Mouse (Mus musculus): ENCODE measurements at regions not wholly inside any gene's neighbourhood (a gene's known extent, or its start where the extent isn't known, plus 50 kb on each side); places are given as distances from the start of the nearest gene placed in this dataset.

DNA sequence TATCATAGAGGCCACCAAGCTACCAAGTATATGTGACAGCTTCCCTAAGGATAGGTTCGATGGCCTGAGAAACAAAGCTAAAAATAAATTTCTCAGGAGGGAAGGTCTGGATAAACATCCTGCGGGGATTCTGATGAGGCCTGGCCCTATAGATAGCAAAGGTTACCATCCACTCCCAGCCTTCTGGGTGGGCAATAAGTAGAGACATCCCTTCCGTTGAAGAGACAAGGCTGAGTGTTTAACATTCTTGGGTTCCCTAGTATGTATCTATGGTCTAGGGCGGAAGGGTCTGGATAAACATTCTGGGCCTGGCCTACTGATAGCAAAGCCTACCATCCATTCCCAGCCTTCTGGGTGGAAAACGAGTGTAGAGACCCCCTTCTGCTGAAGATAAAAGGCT, 180.5 kb upstream of the Dlk1 start:
- H3K27ac ChIP-seq: no peak overlapping the region
- WGBS: 76% methylated on average over 5 of the region's 5 CpGs
- H3K9me3 ChIP-seq (replicated peaks; ENCODE audit: low read length): no peaks in the 10 kb centered on the region
- H3K4me3 ChIP-seq (replicated peaks; ENCODE audit: low read depth, low read length): no peak overlapping the region
- no peak for ATAC-seq (replicated peaks; ENCODE audit: low FRiP score, low read depth)
- no peaks in the 10 kb centered on the region for H3K27me3 ChIP-seq (ENCODE audit: insufficient read depth, low read length)
- TF ChIP-seq CTCF (IDR thresholded peaks at IDR 0.05; ENCODE audit: low read depth): no peak
- no peaks in the 10 kb centered on the region for H3K36me3 ChIP-seq (ENCODE audit: insufficient read depth, low read length)
- H3K4me2 ChIP-seq (ENCODE audit: low read length): no peak overlapping the region
- no peaks in the 10 kb centered on the region for H3K4me1 ChIP-seq (replicated peaks; ENCODE audit: insufficient read depth, low read length)
- no peak for DNase-seq (ENCODE audit: low spot score)
- no peak overlapping the region for H3K9ac ChIP-seq (ENCODE audit: low read depth, low read length)

DNA sequence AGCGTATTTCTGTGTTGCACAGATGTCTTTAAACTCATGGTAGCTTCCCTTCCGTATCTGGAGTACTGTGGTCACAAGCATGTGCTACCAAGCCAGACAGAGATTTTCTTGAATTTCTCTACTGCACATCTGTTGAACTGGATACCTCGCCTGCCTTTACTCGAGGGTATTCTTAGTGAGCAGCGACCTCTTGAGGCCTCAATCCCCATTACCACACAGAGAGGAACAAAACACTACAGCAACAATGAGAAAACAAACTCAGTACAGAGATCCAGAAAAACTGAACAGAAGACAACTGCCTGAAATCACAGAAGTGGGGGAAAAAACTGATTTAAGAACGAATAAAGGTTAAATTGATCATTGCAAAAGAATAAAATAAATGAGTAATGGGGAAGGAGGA, 137.8 kb upstream of the Dlk1 start:
- Histone ChIP-seq H3K4me2 (ENCODE audit: low read length) (no peak overlapping the region), H3K27me3 (ENCODE audit: insufficient read depth, low read length) (no peaks in the 10 kb centered on the region), H3K27ac (no peak overlapping the region), H3K9me3 (replicated peaks; ENCODE audit: low read length) (no peaks in the 10 kb centered on the region; the same call in 1 of the 2 replicates), H3K9ac (ENCODE audit: low read depth, low read length) (no peak overlapping the region), H3K4me1 (replicated peaks; ENCODE audit: insufficient read depth, low read length) (no peaks in the 10 kb centered on the region), H3K36me3 (ENCODE audit: insufficient read depth, low read length) (no peaks in the 10 kb centered on the region), H3K4me3 (replicated peaks; ENCODE audit: low read depth, low read length) (no peak overlapping the region)
- ATAC-seq (replicated peaks; ENCODE audit: low FRiP score, low read depth) (no peak), DNase-seq (ENCODE audit: low spot score) (peak; percentile 22)
- 28% methylated on average over 6 of the region's 6 CpGs for WGBS
- peak; percentile 55 for TF ChIP-seq CTCF (IDR thresholded peaks at IDR 0.05; ENCODE audit: low read depth)

DNA sequence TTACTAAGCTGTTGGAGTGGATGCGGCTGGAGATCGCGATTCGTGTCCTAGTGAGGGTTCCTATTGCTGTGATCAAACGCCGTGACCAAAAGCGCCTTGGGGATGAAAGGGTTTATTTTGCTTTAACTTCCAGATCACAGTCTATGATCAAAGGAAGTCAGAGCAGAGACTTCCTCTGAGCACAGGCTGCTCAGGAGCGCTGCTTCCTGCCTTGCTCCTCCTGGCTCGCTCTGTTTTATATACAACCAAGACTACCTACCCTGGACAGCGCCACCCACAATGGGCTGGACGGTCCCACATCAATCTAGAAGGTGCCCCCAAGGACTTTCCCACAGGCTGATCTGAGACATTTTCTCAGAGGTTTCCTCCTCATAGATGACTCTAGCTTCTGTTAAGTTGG, 126.6 kb upstream of the Dlk1 start:
- DNase-seq (ENCODE audit: low spot score): peak; percentile 48
- 27% methylated on average over 11 of the region's 11 CpGs for WGBS
- H3K9me3 ChIP-seq (replicated peaks; ENCODE audit: low read length): no peaks in the 10 kb centered on the region
- no peak overlapping the region for H3K4me3 ChIP-seq (replicated peaks; ENCODE audit: low read depth, low read length)
- H3K4me1 ChIP-seq (replicated peaks; ENCODE audit: insufficient read depth, low read length): no peaks in the 10 kb centered on the region
- no peak overlapping the region for H3K4me2 ChIP-seq (ENCODE audit: low read length)
- TF ChIP-seq CTCF (IDR thresholded peaks at IDR 0.05; ENCODE audit: low read depth): no peak
- H3K27me3 ChIP-seq (ENCODE audit: insufficient read depth, low read length): no peaks in the 10 kb centered on the region
- H3K9ac ChIP-seq (ENCODE audit: low read depth, low read length): no peak overlapping the region
- ATAC-seq (replicated peaks; ENCODE audit: low FRiP score, low read depth): no peak
- no peaks in the 10 kb centered on the region for H3K36me3 ChIP-seq (ENCODE audit: insufficient read depth, low read length)
- H3K27ac ChIP-seq: no peak overlapping the region

DNA sequence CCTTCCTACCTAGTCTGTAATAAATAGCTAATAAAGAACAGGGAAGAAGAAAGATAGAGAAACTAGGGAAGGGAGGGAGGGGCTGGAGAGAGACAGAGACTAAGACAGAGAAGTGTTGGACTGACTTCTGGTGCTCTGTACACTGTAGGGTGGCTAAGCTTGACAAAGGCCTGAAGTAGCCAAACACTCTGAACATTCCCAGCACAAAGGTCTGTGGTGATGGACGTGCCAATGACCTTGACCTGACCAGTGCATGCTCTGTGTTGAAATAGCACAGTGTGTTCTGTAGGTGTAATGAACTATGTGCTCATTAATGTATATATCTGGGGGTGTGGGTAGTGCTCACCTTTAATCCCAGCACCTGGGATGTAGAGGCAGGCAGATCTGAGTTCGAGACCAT, 81.3 kb upstream of the Dlk1 start:
- H3K27ac ChIP-seq: no peak overlapping the region
- H3K9me3 ChIP-seq (replicated peaks; ENCODE audit: low read length): no peaks in the 10 kb centered on the region
- no peak overlapping the region for H3K4me3 ChIP-seq (replicated peaks; ENCODE audit: low read depth, low read length)
- TF ChIP-seq CTCF (IDR thresholded peaks at IDR 0.05; ENCODE audit: low read depth): no peak
- no peaks in the 10 kb centered on the region for H3K36me3 ChIP-seq (ENCODE audit: insufficient read depth, low read length)
- no peaks in the 10 kb centered on the region for H3K4me1 ChIP-seq (replicated peaks; ENCODE audit: insufficient read depth, low read length)
- H3K27me3 ChIP-seq (ENCODE audit: insufficient read depth, low read length): no peaks in the 10 kb centered on the region
- H3K4me2 ChIP-seq (ENCODE audit: low read length): no peak overlapping the region
- DNase-seq (ENCODE audit: low spot score) (no peak), ATAC-seq (replicated peaks; ENCODE audit: low FRiP score, low read depth) (no peak)
- no peak overlapping the region for H3K9ac ChIP-seq (ENCODE audit: low read depth, low read length)
- 84% methylated on average over 2 of the region's 2 CpGs for WGBS

DNA sequence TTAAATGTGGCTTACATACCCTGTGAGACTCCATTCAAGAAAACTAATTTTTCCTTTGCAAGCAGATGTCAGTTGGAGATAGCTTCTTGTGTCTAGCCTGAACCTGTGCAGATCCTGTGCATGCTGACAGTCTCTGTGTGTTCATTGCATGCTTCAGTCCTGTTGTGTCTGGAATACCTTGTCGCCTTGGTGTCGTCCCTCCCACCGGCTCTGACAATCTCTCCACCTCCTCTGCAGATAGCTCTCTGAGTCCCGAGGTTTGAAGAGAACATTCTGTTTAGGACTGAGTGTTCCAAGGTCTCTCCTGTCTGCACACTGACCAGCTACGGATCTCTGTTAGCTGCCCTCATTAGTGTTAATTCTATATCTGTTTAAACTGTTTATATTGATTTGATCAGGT, 66.8 kb upstream of the Dlk1 start:
- Histone ChIP-seq H3K27ac (no peak overlapping the region), H3K4me3 (replicated peaks; ENCODE audit: low read depth, low read length) (no peak overlapping the region), H3K27me3 (ENCODE audit: insufficient read depth, low read length) (no peaks in the 10 kb centered on the region), H3K4me2 (ENCODE audit: low read length) (no peak overlapping the region), H3K9me3 (replicated peaks; ENCODE audit: low read length) (no peaks in the 10 kb centered on the region), H3K36me3 (ENCODE audit: insufficient read depth, low read length) (no peaks in the 10 kb centered on the region), H3K9ac (ENCODE audit: low read depth, low read length) (no peak overlapping the region), H3K4me1 (replicated peaks; ENCODE audit: insufficient read depth, low read length) (no peaks in the 10 kb centered on the region)
- DNase-seq (ENCODE audit: low spot score) (no peak), ATAC-seq (replicated peaks; ENCODE audit: low FRiP score, low read depth) (no peak)
- no peak for TF ChIP-seq CTCF (IDR thresholded peaks at IDR 0.05; ENCODE audit: low read depth)
- 76% methylated on average over 5 of the region's 5 CpGs for WGBS

DNA sequence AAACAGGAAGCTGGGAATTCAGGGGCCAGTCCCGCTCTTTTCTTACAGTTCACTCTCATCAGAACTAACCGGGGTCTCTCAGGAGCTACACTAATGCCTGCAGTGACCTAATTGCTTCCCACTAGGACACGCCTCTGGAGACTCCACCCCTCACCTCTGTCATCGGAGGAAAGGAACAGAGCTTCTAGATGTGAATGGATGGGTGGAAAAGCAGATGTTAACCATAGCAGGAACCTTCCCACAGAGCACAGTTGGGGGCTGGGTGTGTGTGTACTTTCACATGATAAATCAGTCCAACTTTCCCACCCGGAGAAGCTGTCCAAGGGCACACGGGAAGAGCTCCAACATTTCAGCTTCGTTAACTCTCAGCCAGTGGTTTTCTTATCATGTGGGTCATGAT, 63.8 kb upstream of the Dlk1 start:
- no peaks in the 10 kb centered on the region for H3K36me3 ChIP-seq (ENCODE audit: insufficient read depth, low read length)
- ATAC-seq (replicated peaks; ENCODE audit: low FRiP score, low read depth) (no peak), DNase-seq (ENCODE audit: low spot score) (no peak)
- no peak overlapping the region for H3K4me2 ChIP-seq (ENCODE audit: low read length)
- no peaks in the 10 kb centered on the region for H3K9me3 ChIP-seq (replicated peaks; ENCODE audit: low read length)
- 0 out of 2 replicates have a peak overlapping the region, but pooled peaks have one; percentile 3 for H3K9ac ChIP-seq (ENCODE audit: low read depth, low read length)
- no peaks in the 10 kb centered on the region for H3K4me1 ChIP-seq (replicated peaks; ENCODE audit: insufficient read depth, low read length)
- no peak for TF ChIP-seq CTCF (IDR thresholded peaks at IDR 0.05; ENCODE audit: low read depth)
- no peaks in the 10 kb centered on the region for H3K27me3 ChIP-seq (ENCODE audit: insufficient read depth, low read length)
- 23% methylated on average over 7 of the region's 7 CpGs for WGBS
- no peak overlapping the region for H3K27ac ChIP-seq
- H3K4me3 ChIP-seq (replicated peaks; ENCODE audit: low read depth, low read length): no peak overlapping the region

DNA sequence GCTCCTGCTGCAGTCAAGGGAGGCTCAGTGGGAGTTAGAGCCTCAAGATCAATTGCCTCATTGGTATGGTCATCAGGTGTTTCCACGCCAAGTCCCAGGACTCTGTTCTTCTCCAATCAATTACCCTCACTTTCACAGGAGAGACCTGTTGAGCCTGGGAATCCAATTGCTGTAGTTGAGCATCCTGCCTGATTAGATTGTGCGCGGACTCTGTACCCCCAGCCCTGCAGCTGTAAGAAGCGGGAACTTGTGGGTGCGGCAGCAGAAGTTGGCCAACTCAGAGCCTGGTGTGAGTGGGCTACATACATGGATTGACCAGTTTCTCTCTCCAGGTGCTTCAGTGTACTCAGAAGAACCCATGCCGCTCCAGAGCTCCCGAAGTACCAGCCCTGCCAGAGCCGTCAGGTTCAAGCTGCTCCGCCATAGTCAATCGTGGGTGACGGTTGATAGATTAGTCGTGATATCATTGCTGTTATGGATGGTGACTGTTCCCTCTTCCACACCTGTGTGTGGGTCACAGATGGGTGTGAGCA, 62.2 kb upstream of the Dlk1 start:
- DNase-seq (ENCODE audit: low spot score) (no peak), ATAC-seq (replicated peaks; ENCODE audit: low FRiP score, low read depth) (no peak)
- no peak for TF ChIP-seq CTCF (IDR thresholded peaks at IDR 0.05; ENCODE audit: low read depth)
- no peak overlapping the region for H3K4me2 ChIP-seq (ENCODE audit: low read length)
- 90% methylated on average over 12 of the region's 12 CpGs for WGBS
- H3K4me1 ChIP-seq (replicated peaks; ENCODE audit: insufficient read depth, low read length): no peaks in the 10 kb centered on the region
- no peak overlapping the region for H3K4me3 ChIP-seq (replicated peaks; ENCODE audit: low read depth, low read length)
- H3K27ac ChIP-seq: no peak overlapping the region
- H3K27me3 ChIP-seq (ENCODE audit: insufficient read depth, low read length): no peaks in the 10 kb centered on the region
- no peak overlapping the region for H3K9ac ChIP-seq (ENCODE audit: low read depth, low read length)
- no peaks in the 10 kb centered on the region for H3K9me3 ChIP-seq (replicated peaks; ENCODE audit: low read length)
- H3K36me3 ChIP-seq (ENCODE audit: insufficient read depth, low read length): no peaks in the 10 kb centered on the region

All from kidney, postnatal 0 days (tissue).